Mouse (Mus musculus) regulatory T cell (primary cell): ENCODE data around the gene Tnfaip8l1.

Experiments
- in situ Hi-C: fragments of 300-600 bp; cut with MboI, MseI; formaldehyde crosslinking; loops from one replicate; pipeline ENCODE4 v1.15.1; 2025; ENCODE audit warnings: high pct_unique_total_duplicates

The Tnfaip8l1 gene

DNA sequence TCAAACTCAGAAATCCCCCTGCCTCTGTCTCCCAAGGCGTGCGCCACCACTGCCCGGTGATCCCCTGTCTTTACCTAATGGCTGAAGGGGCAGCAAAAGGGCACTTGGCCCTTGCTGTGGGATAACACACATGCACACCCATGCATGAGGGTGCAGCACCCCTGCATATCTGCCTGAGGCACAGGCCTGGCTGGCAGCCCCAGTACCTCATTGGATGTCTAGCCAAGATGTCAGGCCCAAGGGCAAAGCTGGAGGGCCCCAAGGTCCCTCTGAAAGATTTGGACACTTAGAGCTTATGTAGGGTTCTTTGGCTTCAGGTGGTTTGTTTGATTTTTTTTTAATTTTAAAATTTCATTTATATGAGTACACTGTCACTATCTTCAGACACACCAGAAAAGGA lies 13.1 kb downstream of the Tnfaip8l1 start:
- in situ Hi-C loops, result no loop called here

DNA sequence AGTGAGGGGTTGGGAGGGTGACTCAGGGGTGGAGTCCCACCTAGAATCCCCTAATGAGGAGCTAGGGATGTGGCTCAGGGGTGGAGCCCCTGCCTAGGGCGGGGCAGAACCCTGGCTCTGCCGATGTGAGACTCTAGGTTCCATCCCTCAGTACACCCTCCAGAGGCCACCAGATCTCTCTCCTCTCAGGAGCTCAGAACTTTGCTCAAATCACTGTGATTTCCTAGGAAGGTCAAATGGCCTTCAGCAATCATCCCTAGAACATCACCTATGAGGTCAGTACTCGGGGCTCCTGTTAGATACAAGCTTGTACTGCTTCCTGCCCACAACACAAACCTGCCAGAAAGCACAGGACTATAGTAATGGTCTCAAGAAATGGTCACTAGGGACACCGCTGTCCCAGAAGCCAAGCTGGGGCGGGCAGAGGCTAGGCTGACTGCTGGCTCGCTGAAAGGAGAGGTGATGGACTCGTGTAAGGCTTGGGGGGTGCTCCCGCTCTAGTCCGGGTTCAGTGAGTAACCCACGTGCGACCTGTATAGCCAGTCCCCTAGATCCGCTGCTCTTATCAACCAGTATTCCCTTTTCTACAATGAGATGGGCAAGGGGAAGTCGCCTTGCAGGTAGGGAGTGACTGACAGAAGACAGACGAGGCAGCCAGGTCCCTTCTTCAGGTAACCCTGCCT lies 20.8 kb downstream of the Tnfaip8l1 start:
- in situ Hi-C loops, result no loop called here

DNA sequence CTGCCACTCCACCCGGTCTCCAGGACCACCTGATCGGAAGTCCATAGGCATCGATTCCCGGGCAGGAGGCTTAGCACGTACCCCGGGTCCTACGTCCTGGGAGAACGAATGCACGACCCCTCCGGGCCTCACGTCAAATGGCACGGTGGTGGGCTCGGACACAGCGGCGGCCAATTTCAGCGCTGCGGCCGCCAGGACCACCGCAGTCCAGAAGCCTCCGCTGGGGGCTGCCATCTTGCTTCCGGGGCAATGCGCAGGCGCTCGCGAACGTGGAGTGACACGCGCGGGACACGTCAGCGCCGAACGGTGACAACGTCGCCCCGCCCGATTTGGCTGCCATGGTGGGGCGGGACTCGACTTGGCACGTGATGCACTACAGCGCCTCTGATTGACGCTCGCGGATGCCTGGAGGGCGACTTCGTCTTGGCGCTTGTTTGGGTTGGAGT lies 21.4 kb downstream of the Tnfaip8l1 start, which contains the start of gene Mydgf:
Gene Mydgf (minus strand): TSS at position 263 of the 446 bp plus-strand sequence.
- in situ Hi-C loops, result no loop called here

DNA sequence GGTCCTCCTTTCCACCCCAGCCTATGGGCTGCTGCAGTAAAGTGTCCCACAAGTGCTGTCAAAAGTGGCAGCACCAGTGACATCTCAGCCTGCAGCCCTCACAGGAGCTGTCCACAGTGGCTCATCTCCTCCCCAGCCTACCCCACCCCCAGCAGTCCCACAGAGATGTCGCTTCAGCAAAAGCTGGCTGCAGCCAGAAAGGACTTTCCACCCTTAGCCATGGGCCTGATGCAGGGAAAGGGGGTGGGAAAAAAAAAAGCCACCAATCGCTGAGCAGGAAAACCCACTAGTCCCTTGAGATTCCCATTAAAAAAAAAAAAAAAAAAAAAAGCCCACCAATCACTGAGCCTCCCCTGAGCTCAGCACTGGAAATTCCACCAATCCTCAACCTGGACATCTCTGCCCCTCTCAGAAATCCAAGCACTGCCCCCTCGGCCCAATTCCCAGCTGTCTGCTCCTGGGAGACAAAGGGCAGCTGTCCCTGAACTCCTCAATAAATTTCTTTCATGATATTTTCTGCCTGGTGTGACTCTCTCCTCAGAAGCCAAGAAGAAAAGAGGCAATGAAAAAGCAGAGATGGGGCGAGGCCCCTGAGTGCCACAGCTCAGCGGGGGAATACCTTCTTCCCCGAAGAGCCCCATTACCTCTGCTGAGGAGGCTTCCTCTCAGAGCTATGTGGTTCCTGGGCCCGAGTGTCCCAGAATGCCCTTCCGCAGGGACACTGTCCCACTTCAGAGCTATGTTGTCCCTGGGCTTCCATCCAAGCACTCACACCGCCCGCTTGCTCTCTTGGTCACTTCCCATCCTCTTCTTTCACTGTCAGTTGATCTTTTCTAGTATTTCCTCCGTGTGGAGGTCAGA lies 23.2 kb downstream of the Tnfaip8l1 start:
- in situ Hi-C loops, result no loop called here

DNA sequence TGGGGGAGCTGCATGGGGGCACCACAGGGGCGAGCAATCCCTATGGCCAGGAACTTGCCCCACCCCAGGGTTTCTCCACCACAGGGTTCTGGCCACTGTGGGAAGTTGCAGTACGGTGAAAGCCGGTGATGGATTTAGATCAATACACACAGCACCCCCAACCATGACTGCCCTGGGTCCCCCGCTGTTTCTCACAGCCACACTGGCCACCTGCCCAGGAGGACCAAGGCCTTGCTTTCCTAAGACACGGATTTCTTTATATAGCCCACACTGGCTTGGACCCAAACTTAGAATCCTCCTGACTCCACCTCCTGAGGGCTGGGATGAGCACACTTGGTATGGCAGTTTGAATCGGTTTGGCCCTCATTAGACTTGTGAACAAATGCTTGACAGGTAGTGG lies 29.0 kb downstream of the Tnfaip8l1 start:
- in situ Hi-C loops, result no loop called here

- in situ Hi-C loops, result no loop called here
These were observed 32.1 kb downstream of the Tnfaip8l1 start for GRCm38 (mm10) chr17:56194357-56194756.

DNA sequence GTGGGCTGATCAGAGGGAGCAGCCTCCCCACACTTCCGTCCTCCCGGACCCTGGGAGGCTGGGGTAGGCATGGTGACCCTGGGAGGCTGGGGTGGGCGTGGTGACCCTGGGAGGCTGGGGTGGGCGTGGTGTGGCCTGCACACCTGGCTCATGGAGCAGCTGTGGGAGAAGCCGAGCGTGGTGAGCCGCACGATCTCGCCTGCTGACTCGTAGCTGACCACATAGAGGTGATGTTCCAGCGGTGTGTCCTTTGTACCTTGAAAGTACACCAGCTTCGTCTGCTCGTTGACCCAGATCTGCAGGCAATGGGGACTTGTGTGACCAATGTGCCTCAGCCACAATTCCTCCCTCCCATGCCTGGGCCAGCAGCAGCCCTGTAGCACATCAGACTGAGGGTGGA lies 32.5 kb downstream of the Tnfaip8l1 start:
- in situ Hi-C loops, result no loop called here

DNA sequence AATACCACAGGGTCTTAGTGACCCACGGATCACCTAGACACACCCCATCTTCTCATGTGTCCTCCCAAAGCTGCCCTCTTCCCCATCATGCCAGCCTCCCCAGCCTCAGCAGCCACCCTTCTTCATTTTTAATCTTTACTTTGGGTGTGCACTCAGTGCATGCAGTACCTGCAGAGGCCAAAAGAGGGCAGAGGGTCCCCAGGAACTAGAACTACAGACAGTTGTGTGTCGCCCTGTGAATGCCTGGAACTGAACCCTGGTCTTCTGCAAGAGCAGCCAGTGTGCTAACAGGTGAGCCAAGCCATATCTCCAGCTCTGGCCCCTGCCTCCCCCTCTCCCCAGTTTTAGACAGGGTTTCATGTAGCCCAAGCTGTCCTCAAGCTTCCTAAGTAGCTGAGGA lies 34.6 kb downstream of the Tnfaip8l1 start:
- in situ Hi-C loops, result no loop called here

GRCm38 (mm10) chr17:56200586-56200985 lies 38.3 kb downstream of the Tnfaip8l1 start:
- in situ Hi-C loops, result no loop called here

DNA sequence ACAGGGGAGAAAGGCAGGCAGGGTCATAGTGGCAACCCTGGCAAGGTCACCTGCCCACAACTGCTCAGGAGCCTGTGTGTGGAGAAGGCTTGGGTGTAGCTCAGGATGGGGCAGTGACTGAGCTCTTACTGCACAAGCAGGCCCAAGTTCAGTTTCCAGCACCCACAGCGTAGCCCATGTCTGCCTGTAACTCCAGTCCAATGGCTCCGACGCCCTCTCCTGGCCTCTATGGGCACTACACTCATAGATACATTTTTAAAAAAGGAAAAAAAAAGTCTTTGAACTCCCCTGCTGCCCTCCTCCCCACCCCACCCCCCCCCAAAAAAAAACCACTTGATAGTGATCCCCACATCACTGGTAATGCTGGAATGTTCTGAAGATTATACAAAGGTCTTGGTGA lies 39.4 kb downstream of the Tnfaip8l1 start:
- in situ Hi-C loops, result no loop called here

GRCm38 (mm10) chr17:56202476-56202875 lies 40.2 kb downstream of the Tnfaip8l1 start:
- in situ Hi-C loops, result no loop called here

DNA sequence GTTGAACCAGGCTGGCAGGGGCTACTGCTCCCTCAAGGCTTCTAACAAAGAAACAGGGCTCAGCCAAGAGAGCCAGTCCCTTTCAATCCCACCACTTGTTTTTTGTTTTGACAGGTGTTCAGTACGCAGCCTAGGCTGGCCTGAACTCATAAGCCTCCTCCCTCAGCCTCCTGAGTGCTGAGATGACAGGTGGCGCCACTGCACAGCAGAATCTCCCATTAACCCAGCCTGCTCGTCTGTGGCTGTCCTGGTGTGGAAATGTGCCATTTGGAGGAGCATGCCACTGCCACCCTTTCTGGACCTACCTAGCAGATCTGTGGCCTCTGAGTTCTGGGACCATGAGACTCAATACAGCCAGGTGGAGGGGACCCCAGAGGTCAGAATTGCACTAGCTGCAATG lies 41.5 kb downstream of the Tnfaip8l1 start:
- in situ Hi-C loops, result no loop called here

- in situ Hi-C loops, result no loop called here
These were observed 44.1 kb downstream of the Tnfaip8l1 start for GRCm38 (mm10) chr17:56206276-56206884.

- in situ Hi-C loops, result no loop called here
These were observed 44.9 kb downstream of the Tnfaip8l1 start for GRCm38 (mm10) chr17:56206986-56207674.

GRCm38 (mm10) chr17:56207963-56208530 lies 45.8 kb downstream of the Tnfaip8l1 start:
- in situ Hi-C loops, result no loop called here

DNA sequence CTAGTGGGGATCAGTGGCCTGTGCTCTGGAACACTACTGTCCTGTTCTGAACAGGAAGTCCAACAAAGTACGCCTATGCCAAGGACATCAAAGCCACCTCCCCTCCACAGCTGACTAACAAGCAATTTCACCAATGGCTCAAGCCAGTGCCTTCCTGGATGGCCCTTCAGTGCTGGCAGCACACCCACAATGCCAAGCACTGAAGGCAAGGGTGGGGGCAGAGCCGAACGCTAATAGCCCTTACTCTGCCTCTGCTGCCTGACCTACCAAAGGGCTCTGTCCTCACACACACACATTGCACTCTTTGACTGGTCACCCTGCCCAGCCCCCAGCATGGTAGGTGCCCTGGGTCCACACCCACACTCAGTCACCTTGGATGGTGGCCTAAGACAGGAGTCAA lies 46.5 kb downstream of the Tnfaip8l1 start:
- in situ Hi-C loops, result no loop called here

GRCm38 (mm10) chr17:56211090-56211489 lies 48.8 kb downstream of the Tnfaip8l1 start:
- in situ Hi-C loops, result loop anchor here (5.0 kb wide), 1 partner anchor 36 kb away; no protein-coding TSS in a partner anchor

- in situ Hi-C loops, result loop anchor here (5.0 kb wide), 1 partner anchor 35 kb away; no protein-coding TSS in a partner anchor
These were observed 50.4 kb downstream of the Tnfaip8l1 start for GRCm38 (mm10) chr17:56212676-56213075.

DNA sequence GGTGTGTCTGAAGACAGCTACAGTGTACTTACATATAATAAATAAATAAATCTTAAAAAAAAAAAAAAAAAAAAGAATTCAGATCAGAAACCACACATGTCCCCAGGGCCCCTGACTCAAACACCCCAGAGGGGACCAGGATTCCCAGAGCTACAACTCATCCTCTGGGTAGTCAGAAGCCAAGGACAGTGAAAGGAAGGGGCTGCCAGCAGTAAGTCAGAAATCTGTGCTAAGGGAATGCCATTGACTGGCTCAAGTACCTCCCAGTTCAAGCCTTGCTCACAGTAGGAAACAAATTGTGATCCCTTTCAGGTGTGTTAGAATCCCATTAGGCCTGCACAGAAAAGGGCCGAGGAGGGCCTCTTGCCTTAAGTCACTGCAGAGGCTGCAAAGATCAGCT lies 52.0 kb downstream of the Tnfaip8l1 start:
- in situ Hi-C loops, result loop anchor here (5.0 kb wide), 1 partner anchor 33 kb away; no protein-coding TSS in a partner anchor

DNA sequence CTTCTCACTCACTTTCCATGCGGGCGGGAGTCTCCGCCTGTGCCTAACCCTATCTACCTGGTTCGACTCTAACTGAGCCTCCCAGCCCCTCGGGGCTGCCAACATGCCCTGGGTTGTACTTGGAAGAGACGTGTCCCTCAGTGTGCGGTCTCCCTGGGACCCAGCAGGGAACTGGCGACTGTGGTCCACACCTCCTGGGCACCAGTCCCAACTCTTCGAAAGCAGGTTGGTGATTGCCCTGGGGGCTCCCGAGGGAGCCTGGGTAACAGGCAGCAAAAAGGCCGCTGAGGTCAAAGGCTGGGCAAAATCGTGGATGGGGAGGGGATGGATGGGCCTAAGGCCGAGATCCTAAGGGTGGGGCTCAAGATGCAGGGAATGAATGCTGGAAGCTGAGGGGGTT lies 55.4 kb downstream of the Tnfaip8l1 start:
- in situ Hi-C loops, result no loop called here
